Mouse (Mus musculus): Measurements from ENCODE around the gene Capzb.

The Capzb gene

GRCm38 (mm10) chr4:139265783-139266499 is 73.2 kb downstream of the Capzb start:
- DNase-seq (ENCODE audit: low spot score in 2 of 2), result no peak

DNA sequence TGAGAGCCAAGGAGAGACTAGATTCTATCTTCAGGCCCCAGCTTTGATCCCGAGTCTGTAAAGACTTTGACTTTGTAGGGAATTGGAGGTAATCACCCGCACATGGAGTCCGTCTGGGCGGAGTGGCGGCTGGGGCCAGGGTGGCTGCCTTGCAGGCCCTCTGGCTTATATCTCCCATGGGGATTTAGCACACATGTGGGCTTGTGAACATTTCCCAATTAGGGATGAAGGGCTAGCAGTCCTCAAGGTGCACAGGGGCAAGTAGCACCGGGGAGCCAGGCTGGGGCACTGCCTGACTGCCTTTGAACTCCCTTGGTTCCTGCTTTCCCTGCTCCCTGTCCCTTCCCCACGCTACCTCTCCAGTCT is 73.8 kb downstream of the Capzb start:
- DNase-seq (ENCODE audit: low spot score in 2 of 2), result no peak

- DNase-seq (ENCODE audit: low spot score in 2 of 2), result no peak
Observed at GRCm38 (mm10) chr4:139267335-139267734, 74.6 kb downstream of the Capzb start.

GRCm38 (mm10) chr4:139268242-139268641 is 75.5 kb downstream of the Capzb start:
- DNase-seq (ENCODE audit: low spot score in 2 of 2), result no peak

DNA sequence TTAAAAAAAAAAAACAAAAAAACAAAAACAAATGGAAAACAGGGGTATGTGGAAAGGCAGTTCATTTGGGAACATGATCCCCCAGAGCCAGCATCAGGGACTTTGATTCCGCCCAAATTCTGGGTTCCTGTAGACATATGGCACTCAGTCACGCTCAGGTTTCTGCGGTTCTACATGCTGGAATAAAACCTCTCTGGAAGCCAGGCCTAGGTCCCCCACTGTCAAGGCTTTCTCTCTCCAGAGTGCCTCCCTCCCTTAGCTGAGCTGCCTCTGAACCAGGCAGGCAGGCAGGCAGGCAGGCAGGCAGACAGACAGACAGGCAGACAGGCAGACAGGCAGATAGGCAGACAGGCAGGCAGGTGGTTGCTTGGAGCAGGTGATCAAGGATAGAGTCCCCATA is 77.5 kb downstream of the Capzb start:
- DNase-seq (ENCODE audit: low spot score in 2 of 2), result no peak

DNA sequence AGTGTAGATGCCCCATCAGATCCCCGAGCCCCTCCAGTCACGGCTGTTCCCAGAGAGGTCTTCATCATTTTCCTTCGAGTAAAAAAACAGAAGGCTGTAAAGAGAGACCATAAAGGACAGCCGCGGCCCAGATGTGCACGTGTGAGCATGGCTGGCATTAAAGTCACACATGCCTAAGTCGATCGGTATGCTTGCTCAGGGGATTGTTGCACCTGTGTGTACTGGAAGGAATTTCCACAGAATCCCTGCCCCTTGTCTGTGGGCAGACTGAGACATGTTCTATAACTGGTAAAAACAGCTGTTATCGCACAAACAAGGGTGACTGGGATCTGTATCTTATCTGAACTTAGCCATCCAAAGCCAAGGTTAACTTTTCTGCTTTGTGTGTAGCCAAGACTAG is 78.9 kb downstream of the Capzb start:
- DNase-seq (ENCODE audit: low spot score in 2 of 2), result no peak

DNA sequence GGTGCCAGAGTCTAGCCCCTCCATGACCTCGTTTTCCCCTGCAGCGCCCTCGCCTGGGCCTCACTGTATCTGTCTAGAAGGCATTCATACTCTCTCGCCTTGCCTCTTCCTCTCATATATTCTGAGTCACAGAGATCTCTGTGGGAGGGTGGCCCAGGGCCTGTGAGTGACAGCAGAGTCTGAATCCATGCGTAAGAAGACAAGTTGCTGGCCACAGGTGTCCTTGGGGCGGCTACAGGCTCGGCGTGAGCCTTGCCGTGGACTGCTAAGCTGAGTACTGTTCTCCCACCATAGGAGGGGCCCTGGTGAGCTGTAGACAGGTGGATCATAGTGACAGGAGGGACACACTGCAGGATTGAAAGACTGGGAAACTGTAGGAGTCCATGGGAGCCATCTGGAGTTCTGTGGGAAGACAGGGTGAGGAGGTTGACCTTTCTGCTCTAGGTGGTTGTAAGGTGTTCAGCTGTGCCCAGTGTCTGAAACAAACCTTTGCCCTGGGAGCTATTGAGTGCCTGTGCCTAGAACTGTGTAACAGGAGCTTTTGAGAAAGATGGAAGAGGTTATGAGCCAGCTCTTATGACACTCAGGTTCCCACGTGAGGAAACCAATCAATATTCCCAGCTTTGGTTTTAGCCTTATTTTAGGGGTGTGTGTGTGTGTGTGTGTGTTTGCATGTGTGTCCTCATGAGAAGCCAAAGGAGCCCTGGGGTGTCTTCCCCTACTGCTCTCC is 80.4 kb downstream of the Capzb start:
- DNase-seq (ENCODE audit: low spot score in 2 of 2), result no peak

DNA sequence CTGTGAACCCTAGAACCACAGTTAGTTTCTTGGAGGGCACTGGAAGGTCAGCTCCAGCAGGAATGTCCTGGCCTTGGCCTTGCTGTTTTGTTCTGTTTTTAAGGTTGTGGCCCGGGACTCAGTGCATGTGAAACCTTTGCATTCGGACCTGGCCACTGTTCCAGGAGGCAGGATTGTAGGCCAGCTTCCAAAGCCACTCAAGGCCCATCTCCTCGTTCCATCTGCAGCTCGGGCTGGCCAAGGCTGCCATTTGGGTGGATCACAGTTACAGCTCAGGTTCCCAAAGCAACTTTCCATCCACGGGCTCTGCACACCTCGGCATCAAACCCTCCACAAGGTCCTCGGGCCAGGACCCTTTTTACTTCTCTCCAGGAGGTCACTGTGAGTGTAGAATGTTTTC is 81.9 kb downstream of the Capzb start:
- no peak for DNase-seq (ENCODE audit: low spot score in 2 of 2)

GRCm38 (mm10) chr4:139276411-139276810 is 83.7 kb downstream of the Capzb start:
- no peak for DNase-seq (ENCODE audit: low spot score in 2 of 2)

DNA sequence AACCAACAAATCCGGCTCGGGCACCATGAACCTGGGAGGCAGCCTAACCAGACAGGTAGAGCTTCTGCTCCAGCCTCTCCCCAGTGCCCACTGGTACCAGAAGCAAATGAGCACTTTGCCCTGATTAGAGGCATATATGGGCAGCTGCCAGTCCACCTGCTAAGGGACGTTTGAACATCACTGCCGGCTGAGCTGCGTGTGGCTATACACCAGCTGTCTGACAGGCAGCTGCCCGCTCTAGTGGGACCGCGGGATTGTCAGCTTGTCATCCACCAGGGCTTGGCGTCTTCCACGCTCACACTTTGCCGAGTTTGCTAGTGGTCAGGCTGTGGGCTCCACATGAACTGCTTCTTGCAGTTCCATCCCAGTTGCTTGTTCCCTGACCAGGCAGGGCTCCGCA is 87.8 kb downstream of the Capzb start:
- DNase-seq (ENCODE audit: low spot score in 2 of 2), result no peak

DNA sequence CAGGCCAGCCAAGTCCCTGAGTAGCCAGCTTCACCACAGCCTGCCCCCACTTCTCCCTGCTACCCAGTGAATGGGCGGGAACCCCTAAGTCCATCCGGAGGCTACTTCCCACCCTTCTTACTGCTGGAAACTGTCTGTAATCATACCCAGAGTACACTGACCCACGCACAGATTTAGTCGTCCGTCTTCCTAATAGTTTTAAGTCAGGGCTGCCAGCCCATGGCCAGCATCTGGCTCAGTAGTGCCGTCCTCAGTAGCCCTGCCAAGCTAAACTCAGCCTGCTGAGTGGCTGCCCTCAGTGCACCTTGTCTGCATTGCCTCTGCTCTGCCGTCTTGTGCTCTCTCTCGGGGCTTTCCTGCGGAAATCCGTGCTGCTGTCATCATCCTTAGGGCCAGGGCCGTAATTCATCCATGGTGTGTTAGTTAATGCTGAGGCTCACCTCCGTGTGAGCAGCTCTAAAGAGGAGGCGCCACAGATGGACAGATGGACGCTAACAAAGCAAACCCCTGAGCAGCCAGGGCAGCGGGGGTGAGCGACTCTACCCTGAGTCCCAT is 89.2 kb downstream of the Capzb start:
- DNase-seq (ENCODE audit: low spot score in 2 of 2), result no peak

- DNase-seq (ENCODE audit: low spot score in 2 of 2), result no peak
Observed at GRCm38 (mm10) chr4:139282955-139283417, 90.3 kb downstream of the Capzb start.

DNA sequence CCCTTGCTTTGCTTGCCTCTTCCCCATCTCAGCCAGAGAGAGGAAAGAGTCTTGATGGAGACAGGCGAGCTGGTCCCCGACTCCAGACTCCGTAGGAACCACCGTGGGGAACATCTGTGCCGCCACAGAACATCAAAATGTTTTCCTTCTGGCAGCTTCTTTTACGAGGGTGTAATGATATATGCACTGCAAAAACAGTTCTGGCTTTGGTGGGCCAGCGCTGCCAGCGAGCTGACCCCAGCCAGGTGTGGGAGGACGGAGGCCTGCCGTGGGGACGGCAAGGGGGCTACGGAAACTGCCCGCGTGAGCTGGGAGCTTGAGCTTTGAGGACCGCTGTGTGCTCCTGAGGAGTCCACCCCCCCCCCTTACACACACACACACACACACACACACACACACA is 92.2 kb downstream of the Capzb start:
- DNase-seq (ENCODE audit: low spot score in 2 of 2), result no peak

- DNase-seq (ENCODE audit: low spot score in 2 of 2), result no peak
Observed at GRCm38 (mm10) chr4:139286234-139286633, 93.5 kb downstream of the Capzb start.

GRCm38 (mm10) chr4:139287122-139287863 is 94.6 kb downstream of the Capzb start:
- DNase-seq (ENCODE audit: low spot score in 2 of 2), result peak; percentile 63 to 75

DNA sequence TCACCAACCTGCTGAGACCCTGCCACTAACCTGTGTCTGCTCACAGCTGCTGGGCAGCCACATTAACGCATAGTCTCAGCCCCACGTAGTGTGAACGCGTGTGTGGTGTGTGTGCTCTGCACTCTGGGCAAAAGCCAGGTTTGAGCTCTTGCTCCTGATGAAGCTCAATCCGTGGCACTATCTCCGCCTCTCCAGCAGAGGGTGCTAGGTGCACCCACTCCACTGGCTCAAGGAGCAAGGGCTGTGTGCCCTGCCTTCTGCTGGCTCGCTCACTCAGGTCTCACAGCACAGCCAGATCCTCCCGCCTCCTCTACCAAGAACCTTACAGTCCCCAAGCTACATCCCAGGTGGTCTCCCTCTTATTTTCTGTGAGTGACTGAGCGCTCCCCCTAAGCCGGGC is 96.3 kb downstream of the Capzb start:
- peak in 1 of 2 experiments; percentile 19 for DNase-seq (ENCODE audit: low spot score in 2 of 2)

- no peak for DNase-seq (ENCODE audit: low spot score in 2 of 2)
Observed at GRCm38 (mm10) chr4:139291099-139291498, 98.4 kb downstream of the Capzb start.

DNA sequence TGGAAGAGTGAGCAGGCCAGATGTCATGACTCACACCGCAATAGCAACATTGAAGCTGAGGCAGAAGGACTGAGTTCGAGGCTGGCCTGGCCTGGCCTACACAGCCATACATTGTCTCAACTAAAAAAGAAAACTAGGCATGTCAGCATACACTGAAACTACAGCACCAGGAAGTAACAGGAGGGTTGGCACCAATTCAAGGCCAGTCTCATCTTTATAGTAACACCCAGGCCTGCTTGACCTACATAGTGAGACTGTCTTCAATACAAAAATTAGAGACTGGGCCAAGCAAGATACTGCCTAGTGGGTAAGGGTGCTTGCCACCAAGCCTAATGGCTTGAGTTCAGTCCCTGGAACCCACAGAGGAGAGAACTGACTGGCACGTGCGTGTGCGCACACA is 99.3 kb downstream of the Capzb start:
- no peak for DNase-seq (ENCODE audit: low spot score in 2 of 2)

GRCm38 (mm10) chr4:139297566-139297965 is 104.9 kb downstream of the Capzb start:
- no peak for DNase-seq (ENCODE audit: low spot score in 2 of 2)

DNA sequence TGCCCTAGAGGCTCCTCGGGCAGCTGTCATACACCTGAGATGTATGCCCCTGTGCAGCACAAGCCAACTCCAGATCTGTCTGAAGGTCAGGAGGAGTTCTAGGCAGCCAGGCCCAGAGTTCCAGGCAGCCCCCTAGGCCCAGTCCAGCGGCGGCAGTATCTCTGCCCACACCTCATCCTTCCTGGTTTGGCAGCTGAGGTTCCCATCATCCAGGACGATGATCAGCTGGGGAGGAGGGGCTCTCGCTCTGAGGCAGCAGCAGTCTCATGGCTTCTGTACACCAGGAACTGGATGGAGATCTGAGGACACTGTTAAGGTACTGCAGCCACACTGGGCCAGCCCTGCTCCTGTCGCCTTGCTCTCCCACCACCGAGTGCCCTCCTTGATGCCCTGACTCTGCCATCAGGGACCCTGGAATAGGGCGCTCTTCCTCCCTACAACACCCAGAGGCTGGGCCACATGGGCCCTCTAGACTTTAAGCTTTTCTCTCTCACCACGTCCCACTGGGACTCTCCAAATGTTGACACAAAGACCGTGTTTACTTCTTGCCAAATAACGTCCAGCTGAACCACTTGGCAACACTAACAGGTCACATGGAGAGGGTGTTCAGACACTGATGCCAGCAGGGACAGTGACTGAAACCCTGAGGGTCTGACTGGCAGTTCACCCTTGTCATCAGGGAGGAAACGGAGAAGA is 106.1 kb downstream of the Capzb start:
- DNase-seq (ENCODE audit: low spot score in 2 of 2), result no peak

DNA sequence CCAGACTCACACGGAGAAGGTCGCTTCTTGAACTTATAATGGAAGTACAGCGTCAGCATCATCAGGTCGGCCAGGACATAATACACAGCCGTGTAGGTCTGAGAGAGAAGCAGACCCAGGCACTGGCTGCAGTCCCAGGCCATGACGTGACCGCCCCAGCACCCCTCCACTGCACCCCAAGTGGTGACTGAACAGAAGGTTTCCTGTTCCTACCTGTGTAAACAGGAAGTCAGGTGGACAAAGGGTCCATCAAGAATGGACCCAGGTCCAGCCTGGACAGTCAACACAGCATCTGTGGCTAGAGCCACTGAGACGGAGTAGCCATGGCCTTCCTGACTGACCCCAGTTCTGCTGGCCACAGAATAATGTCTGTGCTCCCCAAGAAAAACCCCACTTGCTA is 109.1 kb downstream of the Capzb start:
- DNase-seq (ENCODE audit: low spot score in 2 of 2), result no peak

GRCm38 (mm10) chr4:139302241-139302640 is 109.5 kb downstream of the Capzb start:
- DNase-seq (ENCODE audit: low spot score in 2 of 2), result no peak

Data from spleen, postnatal 14 days (tissue).